Mouse (Mus musculus): ENCODE measurements around the gene Zfp963.
A peak's percentile ranks its signal among the peaks of the same experiment; 100 is the strongest.
"Not testable (repeated sequence)": the region's sequence is repeated elsewhere in the genome, so short reads cannot be mapped to it uniquely, and the experiment has no call there.

The Zfp963 gene

GRCm38 (mm10) chr8:69735495-69735894 lies 14.3 kb downstream of the Zfp963 start:
- no peak for DNase-seq

- no peak for DNase-seq
These were observed 32.6 kb downstream of the Zfp963 start for GRCm38 (mm10) chr8:69717232-69717580.

- DNase-seq: peak; percentile 99
These were observed 33.2 kb downstream of the Zfp963 start for GRCm38 (mm10) chr8:69716403-69717231.

GRCm38 (mm10) chr8:69715366-69715765 lies 34.4 kb downstream of the Zfp963 start:
- no peak for DNase-seq

- DNase-seq: no peak
These were observed 36.3 kb downstream of the Zfp963 start for GRCm38 (mm10) chr8:69713516-69713915.

GRCm38 (mm10) chr8:69710624-69711023 lies 39.1 kb downstream of the Zfp963 start, which contains the start of gene Zfp869:
Zfp869 (minus strand) TSS chr8:69710724.
- DNase-seq: not testable (repeated sequence)

- DNase-seq: no peak
These were observed 48.0 kb downstream of the Zfp963 start for GRCm38 (mm10) chr8:69701810-69702209.

All from lung, adult 18-20 months (tissue).